Mouse (Mus musculus): ENCODE results near the gene Myh4.

The Myh4 gene

DNA sequence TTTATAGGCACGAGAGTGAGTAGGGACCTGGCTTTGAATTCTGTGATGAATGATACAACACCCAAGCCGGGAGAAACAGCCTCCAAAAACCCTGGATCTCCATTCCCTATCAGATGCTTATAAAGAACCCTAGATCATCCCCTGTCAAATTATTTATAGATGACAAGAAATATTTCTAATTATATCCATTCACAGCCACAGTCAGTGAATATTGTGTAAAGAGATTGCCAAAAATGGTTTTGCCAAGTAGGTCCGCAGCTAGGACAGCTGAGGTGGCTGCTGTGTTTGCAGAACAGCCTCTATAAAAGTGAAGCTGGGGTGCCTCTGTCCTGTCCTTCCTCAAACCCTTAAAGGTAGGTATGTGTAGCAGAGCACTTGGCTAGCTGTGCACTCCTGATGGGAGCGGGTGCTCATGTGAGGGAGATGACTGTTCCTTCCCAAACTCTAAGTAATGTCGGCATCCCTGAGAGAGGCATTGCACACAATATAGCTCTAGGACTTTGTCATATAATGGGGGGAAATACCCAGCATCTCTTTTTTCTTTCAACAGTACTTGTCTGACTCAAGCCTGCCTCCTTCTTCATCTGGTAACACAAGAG lies at the start of gene Myh4:
TSS of gene Myh4 (plus strand) at position 549 of the 599 bp plus-strand sequence.
- no peak for DNase-seq (ENCODE audit: low read depth, low spot score)

DNA sequence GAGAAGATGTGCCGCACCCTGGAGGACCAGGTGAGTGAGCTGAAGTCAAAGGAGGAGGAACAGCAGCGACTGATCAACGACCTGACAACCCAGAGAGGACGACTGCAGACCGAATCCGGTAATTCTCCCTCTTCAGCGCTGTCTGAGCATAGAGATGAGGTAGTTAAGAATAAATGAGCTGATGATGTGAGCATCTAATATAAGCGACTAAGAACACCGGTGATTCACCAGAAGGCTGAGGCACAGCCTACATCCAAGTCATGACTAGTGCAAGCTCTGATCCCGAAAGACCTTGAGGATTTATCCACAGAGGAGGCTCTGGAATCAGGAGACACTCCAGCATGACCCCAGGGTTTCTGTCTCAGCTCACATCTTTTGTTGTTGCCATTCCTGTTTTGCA lies 47.5 kb upstream of the Myh4 start:
- DNase-seq (ENCODE audit: low read depth, low spot score): peak; percentile 63

DNA sequence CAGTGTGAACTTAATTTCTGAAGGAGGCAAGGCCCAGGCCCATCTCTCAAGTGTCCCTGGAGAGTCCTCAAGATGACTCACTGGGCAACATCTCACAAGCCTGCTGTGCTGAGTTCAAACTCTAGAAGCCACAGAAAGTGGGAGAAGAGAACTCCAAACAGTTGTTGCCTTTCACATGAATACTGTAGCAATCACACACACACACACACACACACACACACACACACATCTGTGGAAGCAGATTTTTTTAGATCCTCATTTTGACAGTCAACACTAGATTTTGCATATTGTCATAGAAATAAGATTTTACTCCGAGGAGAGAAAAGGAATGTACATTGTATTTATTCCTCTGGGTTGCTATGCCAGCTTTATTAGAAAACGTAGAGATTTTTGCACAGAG lies 47.0 kb upstream of the Myh4 start:
- DNase-seq (ENCODE audit: low read depth, low spot score): peak; percentile 23

DNA sequence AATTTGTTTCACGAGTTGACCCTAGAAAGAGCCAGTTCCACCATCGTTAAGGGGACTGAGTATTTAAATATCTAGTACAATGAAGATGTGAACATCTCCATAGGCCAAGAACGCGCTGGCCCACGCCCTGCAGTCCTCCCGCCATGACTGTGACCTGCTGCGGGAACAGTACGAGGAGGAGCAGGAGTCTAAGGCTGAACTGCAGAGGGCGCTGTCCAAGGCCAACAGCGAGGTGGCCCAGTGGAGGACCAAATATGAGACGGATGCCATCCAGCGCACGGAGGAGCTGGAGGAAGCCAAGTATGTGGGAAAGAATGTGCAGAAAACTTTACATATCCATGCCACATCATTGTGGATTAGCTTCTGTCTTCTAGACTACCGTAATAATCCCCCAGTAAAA lies 46.3 kb upstream of the Myh4 start:
- DNase-seq (ENCODE audit: low read depth, low spot score): no peak

DNA sequence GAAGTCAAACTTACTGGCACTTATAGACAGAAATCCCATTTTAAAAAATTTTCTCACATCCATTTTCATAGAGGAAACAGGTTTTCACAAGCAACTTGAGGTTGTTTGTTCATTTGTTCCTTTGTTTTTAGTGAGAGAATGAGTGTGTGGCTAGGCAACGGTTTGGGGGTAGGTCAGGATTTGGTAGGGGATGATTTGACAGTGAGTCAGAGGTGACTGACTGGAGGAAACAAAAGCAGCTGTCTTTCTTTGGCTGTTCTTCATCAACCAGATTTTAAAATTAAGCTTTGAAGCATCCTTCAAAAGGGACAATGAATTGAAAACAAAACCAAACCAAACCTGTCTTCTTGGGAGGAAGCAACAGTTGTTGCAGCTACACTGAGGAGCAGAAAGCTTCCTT lies 38.5 kb upstream of the Myh4 start:
- DNase-seq (ENCODE audit: low read depth, low spot score): no peak

DNA sequence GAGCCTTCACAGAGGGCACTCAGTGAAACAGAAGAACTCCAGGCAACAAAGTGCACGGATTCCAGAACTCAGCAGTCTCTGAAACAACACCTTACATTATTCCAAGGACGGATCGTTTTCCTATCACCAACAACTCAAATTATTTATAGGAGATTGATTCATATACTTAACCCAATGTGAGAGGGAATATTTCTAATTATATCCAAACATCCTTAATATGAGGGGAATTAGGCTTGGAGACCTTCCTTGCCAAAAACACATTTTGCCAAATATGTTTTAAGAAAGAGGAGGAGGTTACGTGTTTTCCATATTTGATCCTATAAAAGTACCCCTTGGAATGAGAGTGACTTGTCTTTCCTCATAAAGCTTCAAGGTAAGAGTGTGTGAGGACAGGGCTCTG lies 38.1 kb upstream of the Myh4 start, which contains the start of gene Myh1:
TSS of gene Myh1 (plus strand) at position 301 of the 400 bp plus-strand sequence.
- DNase-seq (ENCODE audit: low read depth, low spot score): no peak

DNA sequence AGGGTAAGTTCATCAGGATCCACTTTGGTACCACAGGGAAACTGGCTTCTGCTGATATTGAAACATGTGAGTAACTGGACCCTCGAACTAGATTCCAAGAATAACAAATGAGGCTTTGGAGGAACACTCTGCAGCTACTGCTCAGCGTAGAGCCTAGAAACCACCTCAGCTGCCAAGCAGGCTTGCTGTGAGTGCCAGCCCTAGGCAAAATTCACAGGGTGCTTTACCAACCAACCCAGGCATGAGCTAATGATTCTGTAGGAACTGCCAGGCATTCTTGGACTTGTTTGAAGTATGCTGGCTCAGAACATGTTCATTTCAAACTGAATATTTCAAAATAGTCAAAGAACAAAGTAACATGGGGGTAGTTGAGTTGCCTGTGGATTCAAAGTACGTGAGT lies 33.1 kb upstream of the Myh4 start:
- peak; percentile 65 for DNase-seq (ENCODE audit: low read depth, low spot score)

DNA sequence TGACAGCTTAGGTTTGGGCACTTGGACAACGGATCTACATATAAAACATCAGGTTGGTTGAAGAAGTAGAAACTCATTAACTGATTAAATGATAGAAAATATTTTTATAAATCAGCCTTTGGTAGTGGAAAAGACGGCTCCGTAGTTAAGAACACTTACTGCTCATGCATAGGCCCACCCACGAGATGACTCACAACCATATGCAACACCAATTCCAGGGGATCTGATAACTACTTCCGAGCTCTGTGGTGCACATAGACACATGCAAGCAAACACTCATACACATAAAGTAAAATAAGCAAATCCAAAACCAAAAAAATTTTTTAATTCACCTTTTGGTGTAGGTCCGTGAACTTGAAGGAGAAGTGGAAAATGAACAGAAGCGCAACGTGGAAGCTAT lies 16.0 kb upstream of the Myh4 start:
- peak; percentile 69 for DNase-seq (ENCODE audit: low read depth, low spot score)

DNA sequence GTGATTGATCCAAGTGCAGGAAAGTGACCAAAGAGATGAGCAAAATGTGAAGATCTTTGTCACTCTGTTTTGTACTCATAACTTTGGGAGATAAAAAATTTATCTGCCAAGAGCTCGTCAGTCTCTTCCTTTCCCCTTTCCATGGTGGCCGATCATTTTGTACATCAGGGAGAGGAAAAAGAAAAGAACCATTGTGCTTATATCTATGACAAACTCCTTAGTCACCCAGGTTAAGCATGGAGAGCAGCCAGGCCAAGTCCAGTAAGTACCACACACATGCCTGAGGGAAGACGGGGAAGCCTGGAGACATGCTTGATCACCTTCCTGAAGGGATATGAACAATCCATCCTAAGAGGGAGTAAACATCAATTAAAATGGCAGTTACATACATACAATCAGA lies 13.4 kb upstream of the Myh4 start:
- DNase-seq (ENCODE audit: low read depth, low spot score): no peak

DNA sequence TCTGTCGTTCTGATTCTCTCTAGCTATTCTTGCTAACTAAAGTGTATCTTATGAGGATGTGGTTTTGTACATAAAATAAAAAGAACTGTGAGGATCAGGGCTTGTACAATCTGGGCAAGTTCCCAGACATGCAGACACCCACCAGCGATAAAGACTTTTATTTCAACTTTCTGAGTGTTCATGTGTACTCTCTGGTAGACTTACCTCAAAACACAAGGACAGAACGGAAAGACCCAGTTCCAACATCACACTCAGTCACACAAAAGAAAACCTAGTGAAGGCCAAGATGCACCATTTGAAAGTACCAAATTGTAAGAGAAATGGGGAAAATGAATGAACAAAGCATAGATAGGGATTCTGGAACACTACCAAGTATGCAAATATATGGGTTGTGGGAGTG lies 9.1 kb upstream of the Myh4 start:
- DNase-seq (ENCODE audit: low read depth, low spot score): peak; percentile 59

DNA sequence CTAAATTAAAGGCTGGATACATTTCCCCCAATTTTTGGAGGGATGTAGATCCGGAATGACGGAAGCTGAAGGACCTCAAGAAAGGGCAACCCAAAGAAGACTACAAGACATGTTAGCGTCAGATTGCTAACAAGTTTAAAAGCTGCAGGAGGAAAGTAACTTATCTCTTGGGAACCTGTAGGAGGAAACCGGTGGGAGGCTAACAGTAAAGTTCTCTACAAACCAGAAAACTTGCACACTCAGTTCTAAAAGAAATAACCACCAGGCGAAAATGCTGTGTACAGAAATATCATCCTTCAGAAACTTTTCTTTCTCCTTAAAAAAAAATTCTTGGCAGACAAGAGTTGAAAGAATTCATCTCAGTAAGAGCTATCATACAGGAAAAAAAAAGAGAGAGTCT lies 8.7 kb upstream of the Myh4 start:
- DNase-seq (ENCODE audit: low read depth, low spot score): peak; percentile 79

DNA sequence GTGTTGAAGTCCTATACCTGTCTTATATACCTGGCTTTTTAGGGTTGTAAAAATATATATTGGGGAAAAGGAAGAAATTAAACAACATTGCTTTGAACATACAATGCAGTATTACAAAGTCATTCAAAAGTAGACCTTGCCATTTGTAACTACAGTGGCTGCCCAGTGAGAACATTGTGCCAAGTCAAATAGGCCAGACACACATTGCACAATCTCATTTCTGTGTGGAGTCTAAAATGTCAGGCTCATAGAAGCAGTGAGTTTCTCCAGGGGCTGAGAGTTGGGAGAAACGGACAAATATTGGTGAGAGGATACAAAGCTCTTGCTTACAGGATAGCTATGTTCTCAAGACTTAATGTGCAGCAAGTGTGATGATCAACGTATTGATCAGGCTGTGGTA lies 7.9 kb upstream of the Myh4 start:
- no peak for DNase-seq (ENCODE audit: low read depth, low spot score)

DNA sequence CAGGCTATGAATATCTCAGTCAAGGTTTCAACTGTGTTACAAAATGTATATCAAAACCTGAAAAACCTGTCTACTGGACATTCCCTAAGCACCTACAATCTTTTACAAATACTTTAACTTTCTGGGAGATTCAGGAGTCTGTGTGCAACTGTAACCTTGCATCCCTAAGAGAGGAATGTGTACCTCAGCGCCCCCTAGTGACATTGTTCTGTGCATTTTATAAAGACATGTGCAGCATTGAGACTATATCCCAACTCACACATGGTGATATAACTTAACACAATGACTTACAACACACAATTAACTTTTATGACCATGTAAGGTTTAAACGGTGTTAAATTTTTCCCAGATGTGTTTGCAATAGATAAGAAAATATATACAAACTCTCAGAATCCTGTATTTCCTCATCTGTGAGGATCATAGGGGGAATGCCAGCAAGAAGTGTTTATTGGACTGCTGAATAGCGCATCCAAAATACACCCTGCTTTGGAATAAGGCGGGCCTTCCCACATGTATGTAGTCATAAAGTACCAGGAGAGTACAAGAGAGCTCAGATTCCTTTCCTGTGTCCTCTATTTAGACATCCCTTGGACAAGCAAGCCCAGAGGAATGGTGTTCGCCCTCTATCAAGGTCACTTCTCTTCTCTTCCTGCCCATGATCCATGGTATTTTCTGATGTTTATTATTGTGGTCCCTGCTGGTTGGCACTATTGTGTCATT lies 2.0 kb upstream of the Myh4 start:
- peak; percentile 64 for DNase-seq (ENCODE audit: low read depth, low spot score)

DNA sequence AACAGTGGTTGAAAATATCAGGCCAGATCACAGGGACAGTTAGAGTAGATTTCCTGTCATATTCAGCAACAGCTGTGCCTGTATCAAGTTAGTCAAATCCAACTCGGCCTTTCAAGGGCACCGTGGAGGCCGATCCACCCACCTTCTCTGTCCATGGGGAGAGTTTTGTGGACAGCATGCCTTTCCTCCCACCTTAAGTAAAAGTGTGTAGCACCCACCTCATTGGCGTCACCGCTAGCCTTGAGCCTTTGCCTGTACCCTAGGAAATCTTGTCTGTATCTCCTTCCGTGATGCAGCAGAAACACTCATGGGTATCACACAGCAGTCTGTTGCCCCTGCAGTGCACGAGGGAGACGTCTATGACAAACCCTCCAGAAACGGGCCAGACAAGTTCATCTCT lies 1.0 kb upstream of the Myh4 start:
- no peak for DNase-seq (ENCODE audit: low read depth, low spot score)

DNA sequence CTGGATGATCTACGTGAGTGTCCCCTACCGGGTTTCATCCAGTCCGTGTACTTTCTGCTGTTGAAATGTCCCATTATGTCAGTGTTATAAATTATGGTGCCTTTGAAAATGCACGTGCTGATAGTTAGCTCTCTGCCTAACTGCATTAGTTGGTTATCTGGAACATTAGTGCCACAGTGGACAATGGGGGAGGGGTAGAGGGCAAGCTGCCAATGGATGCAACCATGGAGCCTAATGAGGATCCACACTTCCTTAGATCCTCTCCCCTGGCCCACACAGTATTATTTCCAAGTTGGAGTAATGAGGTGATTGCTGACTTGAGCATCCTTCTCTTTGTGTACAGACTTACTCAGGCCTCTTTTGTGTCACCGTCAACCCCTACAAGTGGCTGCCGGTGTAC lies 3.2 kb downstream of the Myh4 start:
- DNase-seq (ENCODE audit: low read depth, low spot score): no peak

DNA sequence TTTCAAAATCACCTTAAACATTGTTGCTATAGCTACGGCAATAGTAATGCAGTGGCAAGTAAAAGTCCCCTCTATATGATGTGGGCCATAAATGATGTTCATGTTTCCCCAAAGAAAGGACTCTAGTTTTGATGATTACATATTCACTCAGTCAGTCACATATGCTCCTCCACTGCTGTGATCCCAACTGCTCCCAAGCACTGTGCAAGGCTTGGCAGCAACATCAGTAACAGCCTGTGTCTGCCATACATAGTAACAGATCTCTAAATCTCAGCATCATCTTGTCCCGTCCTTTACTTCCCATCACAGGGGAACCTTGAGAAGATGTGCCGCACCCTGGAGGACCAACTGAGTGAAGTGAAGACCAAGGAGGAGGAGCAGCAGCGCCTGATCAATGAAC lies 15.9 kb downstream of the Myh4 start:
- DNase-seq (ENCODE audit: low read depth, low spot score): peak; percentile 63

DNA sequence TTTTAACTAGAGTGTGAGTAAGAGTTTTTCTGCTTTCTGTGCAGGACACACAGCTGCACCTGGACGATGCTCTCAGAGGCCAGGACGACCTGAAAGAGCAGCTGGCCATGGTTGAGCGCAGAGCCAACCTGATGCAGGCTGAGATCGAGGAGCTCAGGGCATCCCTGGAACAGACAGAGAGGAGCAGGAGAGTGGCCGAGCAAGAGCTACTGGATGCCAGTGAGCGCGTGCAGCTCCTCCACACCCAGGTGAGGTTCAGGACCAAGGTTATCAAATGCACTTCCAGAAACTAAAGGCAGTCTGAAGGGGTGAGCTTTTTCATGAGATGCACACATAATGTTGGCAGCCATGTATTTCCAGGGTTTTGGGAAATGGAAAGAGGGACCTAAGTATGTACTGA lies 19.2 kb downstream of the Myh4 start:
- no peak for DNase-seq (ENCODE audit: low read depth, low spot score)

DNA sequence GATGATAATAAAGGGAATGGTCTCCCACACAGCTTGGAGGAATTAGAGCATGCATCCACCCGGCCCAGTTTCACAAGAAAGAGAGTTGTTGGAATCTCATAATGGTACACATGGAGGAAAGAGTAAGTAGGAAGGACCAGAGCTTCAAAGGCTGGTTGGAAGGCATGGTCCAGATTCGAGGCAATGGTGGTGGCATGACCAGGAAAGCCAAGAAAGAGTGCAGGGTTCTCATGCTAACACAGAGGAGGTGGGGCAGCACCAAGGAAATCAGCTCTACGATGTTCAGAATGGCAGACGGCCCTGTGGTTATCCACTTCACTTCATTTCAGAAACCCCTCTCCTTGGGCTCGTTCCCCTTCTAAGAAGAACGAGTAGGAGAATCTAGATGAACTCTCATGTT lies 23.1 kb downstream of the Myh4 start:
- no peak for DNase-seq (ENCODE audit: low read depth, low spot score)

DNA sequence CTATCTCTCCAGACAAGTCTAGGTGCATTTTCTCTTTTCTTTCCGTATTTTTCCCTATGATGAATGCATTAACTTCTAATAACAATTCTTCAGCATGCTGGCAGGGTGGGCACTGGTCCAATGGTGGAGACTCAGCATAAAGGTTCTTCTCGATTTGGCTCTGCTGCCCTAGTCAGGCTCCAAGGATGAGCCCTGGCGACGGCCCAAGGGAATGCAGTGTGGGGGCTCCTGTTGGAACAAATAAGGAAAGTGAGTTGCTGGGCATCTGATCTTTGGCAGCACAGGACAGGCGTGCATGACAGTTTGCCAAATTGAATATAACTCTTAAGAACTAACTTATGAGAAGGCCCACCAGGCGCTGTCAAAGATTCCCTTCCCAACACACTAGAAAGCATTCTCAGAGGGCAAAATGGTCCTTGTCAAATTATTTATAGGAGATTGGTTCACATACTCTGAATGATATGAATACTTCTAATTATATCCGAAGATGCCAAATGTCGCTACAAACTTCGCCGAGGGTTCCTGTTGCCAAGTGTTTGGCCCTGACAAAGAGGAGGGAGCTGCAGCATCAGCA lies 38.9 kb downstream of the Myh4 start, which contains the start of gene Myh8:
TSS of gene Myh8 (plus strand) at position 524 of the 574 bp plus-strand sequence.
- no peak for DNase-seq (ENCODE audit: low read depth, low spot score)

DNA sequence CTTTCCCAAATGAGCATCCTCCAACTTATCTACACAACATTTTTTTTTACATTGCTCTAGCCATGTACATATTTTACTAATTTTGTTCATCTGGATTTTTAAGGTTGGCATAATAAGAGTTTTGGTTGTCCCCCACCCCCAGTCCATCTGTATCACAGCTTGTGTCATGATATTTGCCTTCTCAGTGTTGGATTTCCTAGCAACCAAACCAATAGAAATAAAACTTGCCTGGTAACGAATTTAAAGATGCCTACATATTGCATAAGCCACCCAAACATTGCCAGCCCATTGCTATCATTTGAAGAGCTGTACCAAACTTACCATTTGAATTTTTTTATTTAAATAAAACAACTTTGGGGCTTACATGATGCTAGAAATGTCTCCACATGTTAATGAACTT lies 55.6 kb downstream of the Myh4 start:
- peak; percentile 81 for DNase-seq (ENCODE audit: low read depth, low spot score)

All from brain, adult 2 months (tissue).